Mouse (Mus musculus) stomach, embryonic 15.5 days (tissue): ENCODE data around the gene Zfp871. TPM values are rescaled to one million over a fixed set of nuclear protein-coding genes. Genes with fewer than 3 reads are reported as not detected.

Experiments used
- ATAC-seq: fragments of 200-750 bp; cut with Nextera tagmentation; 2 replicates; pipeline ENCODE4 v1.8.0; 2017; ENCODE audit warnings: low read depth, moderate number of reproducible peaks, moderate TSS enrichment; ENCODE audit not compliant: insufficient read depth, low FRiP score
- H3K27ac ChIP-seq: fragments of 300-500 bp; sonication (generic); 2 replicates; pipeline ENCODE4 v1.5.1; 2015; ENCODE audit warnings: mild to moderate bottlenecking, inconsistent platforms
- H3K27me3 ChIP-seq: fragments of 300-500 bp; sonication (generic); replicated peaks from 2 replicates; pipeline ENCODE4 v1.6.1; 2015; ENCODE audit warnings: inconsistent platforms
- H3K36me3 ChIP-seq: fragments of 300-500 bp; sonication (generic); 2 replicates; pipeline ENCODE4 v1.6.1; 2015; ENCODE audit warnings: inconsistent platforms
- H3K4me1 ChIP-seq: fragments of 300-500 bp; sonication (generic); 2 replicates; pipeline ENCODE4 v1.6.1; 2015; ENCODE audit warnings: inconsistent platforms
- H3K4me2 ChIP-seq: fragments of 300-500 bp; sonication (generic); 2 replicates; pipeline ENCODE4 v1.6.1; 2015; ENCODE audit warnings: mild to moderate bottlenecking, inconsistent platforms
- H3K4me3 ChIP-seq: fragments of 300-500 bp; sonication (generic); replicated peaks from 2 replicates; pipeline ENCODE4 v1.5.1; 2015; ENCODE audit warnings: inconsistent platforms
- H3K9ac ChIP-seq: fragments of 300-500 bp; sonication (generic); 2 replicates; pipeline ENCODE4 v1.6.1; 2015; ENCODE audit warnings: inconsistent platforms
- H3K9me3 ChIP-seq: fragments of 300-500 bp; sonication (generic); 2 replicates; pipeline ENCODE4 v1.6.1; 2016; ENCODE audit warnings: inconsistent platforms
- WGBS: fragments of 180-500 bp; shearing (Covaris S2); methylation state at CpG from one replicate; pipeline ENCODE4 v1.1.7; 2015; 5-methylcytosine and 5-hydroxymethylcytosine counted together
- polyA plus RNA-seq: library from polyadenylated mRNA; unstranded; fragments of >200 nt; fragmentation: Nextera tagmentation; extraction: Ambion mirVana; gene quantifications from 2 replicates; pipeline ENCODE4 v1.2.1, GENCODE M21; 2015

Gene Zfp871
- polyA plus RNA-seq, 1 experiment from 2014 or later = 25.9 TPM

DNA sequence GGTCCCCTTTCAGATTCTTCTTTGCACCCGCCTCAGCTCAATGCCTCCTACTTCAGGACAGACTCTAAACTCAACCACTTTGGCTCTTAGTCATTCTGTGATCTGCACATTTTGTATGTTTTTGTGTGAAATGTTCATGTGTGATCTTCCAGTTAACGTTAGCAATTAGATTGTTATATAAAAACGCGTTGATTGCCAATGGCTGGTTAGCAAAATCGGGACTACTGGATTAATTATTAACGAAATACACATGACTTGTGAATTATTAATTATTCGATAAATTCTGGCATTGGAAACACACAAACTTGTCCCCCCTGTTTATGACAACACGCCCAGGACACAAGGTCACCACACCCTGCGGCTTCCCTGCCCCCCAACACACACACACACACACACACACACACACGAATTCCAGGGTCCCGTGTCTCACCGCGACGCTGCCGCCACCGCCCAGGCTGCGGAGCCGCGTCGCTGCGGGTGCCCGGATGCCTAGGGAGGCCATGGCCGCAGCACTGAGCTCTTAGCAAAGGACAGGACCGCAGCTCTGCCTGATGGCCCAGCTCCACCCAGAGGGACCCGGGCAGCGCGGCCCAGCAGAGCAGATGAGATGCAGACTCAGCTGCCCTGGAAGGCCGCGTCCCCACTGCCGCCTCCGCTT, 522 bp downstream of the Zfp871 start:
- Histone ChIP-seq H3K9me3 (no peaks in the 10 kb centered on the region), H3K27ac (peak overlapping the region; percentile 94), H3K36me3 (peaks cover 15% of the 10 kb centered on the region; the same call in 1 of the 2 replicates), H3K4me2 (peak overlapping the region; percentile 53), H3K9ac (peak overlapping the region; percentile 81), H3K27me3 (no peaks in the 10 kb centered on the region), H3K4me3 (peak overlapping the region; percentile 75), H3K4me1 (peaks cover 16% of the 10 kb centered on the region; the same call in 1 of the 2 replicates)
- peak; percentile 82 for ATAC-seq
- WGBS = under 1% methylated on average over 30 of the region's 31 CpGs

DNA sequence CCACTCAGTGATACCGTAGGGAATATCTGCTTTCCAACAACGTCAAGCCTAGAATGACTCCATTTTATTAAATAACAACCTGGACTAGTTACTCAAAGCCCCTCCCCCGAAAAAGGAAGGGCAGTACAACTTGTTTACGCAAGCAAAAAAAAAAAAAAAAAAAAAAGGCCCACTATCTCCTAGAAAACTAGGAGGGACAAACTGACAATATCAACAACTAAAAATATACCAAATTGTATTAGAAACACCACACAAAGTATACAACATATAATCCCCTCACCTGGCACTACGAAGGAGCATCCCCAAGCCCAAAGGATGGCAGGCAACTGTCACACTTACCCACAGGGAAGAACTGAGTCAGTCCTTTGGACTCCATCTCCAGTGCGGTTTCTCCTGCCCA, 1.1 kb downstream of the Zfp871 start:
- no peak for ATAC-seq
- peaks cover 15% of the 10 kb centered on the region; the same call in 1 of the 2 replicates for H3K36me3 ChIP-seq
- peak overlapping the region; percentile 53 for H3K4me2 ChIP-seq

DNA sequence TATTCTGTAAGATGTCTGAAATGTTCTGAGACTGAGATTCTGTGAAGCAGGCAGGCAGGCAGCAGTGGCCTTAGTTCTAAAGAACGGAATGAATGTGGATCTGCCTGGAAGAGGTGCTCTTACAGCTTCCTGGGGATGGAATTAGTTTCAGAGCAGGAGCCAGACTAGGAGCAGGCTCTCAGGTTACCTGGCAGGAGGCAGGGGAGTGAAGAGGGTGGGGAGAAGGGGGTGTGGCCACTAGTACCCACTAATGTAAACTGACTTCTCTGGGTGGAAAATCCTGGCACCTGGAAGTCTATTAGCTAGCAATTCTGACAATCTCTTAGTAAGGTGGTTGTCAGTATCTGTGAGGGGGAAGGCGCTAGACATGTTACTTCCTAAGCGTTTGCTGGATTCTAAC, 2.4 kb downstream of the Zfp871 start:
- H3K27me3 ChIP-seq = no peaks in the 10 kb centered on the region
- no peak overlapping the region; the same call in 1 of the 2 replicates for H3K9ac ChIP-seq
- H3K36me3 ChIP-seq = peaks cover 15% of the 10 kb centered on the region; the same call in 1 of the 2 replicates
- H3K4me2 ChIP-seq = peak overlapping the region; percentile 16; the same call in 1 of the 2 replicates
- H3K27ac ChIP-seq = no peak overlapping the region
- ATAC-seq = no peak
- no peaks in the 10 kb centered on the region for H3K9me3 ChIP-seq
- no peak overlapping the region for H3K4me3 ChIP-seq
- WGBS = 80% methylated on average over 3 of the region's 3 CpGs
- peaks cover 16% of the 10 kb centered on the region; the same call in 1 of the 2 replicates for H3K4me1 ChIP-seq

More for the DNA sequence above, 1.1 kb downstream of the Zfp871 start:
- 52% methylated on average over 6 of the region's 6 CpGs for WGBS
- Histone ChIP-seq H3K4me1 (peaks cover 16% of the 10 kb centered on the region; the same call in 1 of the 2 replicates), H3K9ac (peak overlapping the region; percentile 16; the same call in 1 of the 2 replicates), H3K9me3 (no peaks in the 10 kb centered on the region), H3K27me3 (no peaks in the 10 kb centered on the region), H3K4me3 (peak overlapping the region; percentile 75), H3K27ac (no peak overlapping the region)

DNA sequence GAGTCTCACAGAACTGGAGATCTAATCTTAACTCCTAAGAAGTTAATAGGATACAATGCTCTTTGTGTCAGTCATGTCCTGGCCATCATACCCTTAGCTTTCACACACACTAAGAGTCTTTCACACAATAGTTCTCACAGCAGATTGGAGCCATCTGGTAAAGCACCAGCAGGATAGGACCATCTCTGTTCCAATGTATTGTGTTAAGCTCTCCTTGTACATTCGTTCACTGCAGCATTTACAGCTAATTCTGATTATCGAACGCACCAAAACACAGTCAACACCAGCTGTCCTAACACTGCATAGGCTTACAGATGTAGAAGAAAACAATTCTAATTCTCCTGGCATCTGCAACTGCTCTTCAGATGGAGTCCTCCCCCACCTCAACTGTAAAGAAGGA, 10.5 kb downstream of the Zfp871 start:
- Histone ChIP-seq H3K27ac (no peak overlapping the region), H3K9me3 (no peaks in the 10 kb centered on the region), H3K36me3 (peaks cover 46% of the 10 kb centered on the region), H3K4me1 (no peaks in the 10 kb centered on the region), H3K4me2 (no peak overlapping the region), H3K9ac (no peak overlapping the region), H3K27me3 (no peaks in the 10 kb centered on the region), H3K4me3 (no peak overlapping the region)
- ATAC-seq = no peak
- WGBS = 91% methylated on average over 3 of the region's 3 CpGs

DNA sequence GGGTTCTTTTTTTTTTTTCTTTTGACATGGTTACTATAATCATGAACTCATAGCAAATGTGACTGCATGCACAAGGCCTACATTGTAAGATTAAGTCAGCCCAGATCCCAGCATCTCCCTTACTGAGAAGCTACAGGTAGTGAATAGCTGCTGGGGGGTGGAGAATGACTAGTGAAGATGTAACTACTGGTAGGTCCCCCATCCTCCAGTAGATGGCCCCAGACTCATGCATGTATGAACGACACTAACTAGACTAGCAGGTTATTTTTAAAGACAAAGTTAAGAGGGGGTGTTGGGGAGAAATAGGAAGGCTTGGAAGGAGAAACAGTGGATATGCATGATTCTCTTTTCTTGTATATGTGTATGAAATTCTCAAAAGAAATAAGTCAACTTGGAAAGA, 16.9 kb downstream of the Zfp871 start:
- no peak for ATAC-seq
- WGBS = 83% methylated on average over 1 of the region's 1 CpGs
- Histone ChIP-seq H3K9ac (no peak overlapping the region), H3K4me1 (no peaks in the 10 kb centered on the region), H3K4me2 (no peak overlapping the region), H3K9me3 (no peaks in the 10 kb centered on the region), H3K27ac (no peak overlapping the region), H3K27me3 (no peaks in the 10 kb centered on the region), H3K36me3 (peaks cover 50% of the 10 kb centered on the region), H3K4me3 (no peak overlapping the region)

DNA sequence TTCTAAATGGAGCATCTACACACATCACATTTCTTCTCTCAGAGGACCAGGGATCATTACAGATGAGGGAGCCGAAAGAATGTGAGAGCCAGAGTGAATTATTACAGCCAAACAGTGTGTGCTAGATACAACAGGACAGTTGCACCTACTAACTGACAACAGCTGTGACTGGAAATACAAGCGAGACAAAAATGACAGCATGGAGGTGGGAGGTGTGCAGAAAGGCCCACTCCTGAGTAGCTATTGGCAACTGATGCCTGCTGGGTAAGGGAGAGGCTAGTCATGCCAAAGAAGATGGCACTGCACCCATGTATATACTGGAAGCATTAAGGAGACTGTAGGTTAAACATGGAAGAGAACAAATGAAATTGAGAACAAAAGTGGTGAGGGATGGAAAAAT, 21.7 kb downstream of the Zfp871 start:
- whole genome bisulfite sequencing = 97% methylated on average over 2 of the region's 2 CpGs
- H3K4me2 ChIP-seq = no peak overlapping the region
- peaks cover 39% of the 10 kb centered on the region for H3K36me3 ChIP-seq
- H3K9ac ChIP-seq = no peak overlapping the region
- no peak overlapping the region for H3K27ac ChIP-seq
- H3K4me1 ChIP-seq = no peaks in the 10 kb centered on the region
- no peaks in the 10 kb centered on the region for H3K27me3 ChIP-seq
- ATAC-seq = no peak
- H3K9me3 ChIP-seq = no peaks in the 10 kb centered on the region
- H3K4me3 ChIP-seq = no peak overlapping the region

DNA sequence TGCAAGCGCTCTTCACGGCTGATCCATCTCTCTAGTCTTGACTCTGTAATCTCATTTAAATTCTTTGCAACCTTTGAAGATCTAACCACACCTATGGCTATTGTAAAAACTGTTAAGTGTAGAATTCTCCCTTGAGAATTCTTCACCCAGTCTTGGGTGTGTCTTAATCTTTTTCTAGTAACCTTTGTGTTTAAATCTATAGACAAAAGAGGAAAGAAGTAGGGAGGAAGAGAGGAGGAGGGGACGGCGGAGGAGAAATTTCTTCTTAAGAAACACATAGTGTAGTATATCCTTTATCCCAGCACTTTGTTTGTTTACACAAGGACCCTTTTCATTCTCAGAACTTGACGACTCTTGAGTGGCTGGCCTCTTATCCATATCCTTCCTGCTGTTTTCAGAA, 30.8 kb downstream of the Zfp871 start:
- H3K27ac ChIP-seq = no peak overlapping the region
- H3K9ac ChIP-seq = no peak overlapping the region
- no peaks in the 10 kb centered on the region for H3K4me1 ChIP-seq
- no peaks in the 10 kb centered on the region for H3K9me3 ChIP-seq
- H3K36me3 ChIP-seq = no peaks in the 10 kb centered on the region
- WGBS = 45% methylated on average over 5 of the region's 5 CpGs
- H3K4me2 ChIP-seq = no peak overlapping the region
- no peak for ATAC-seq
- no peak overlapping the region for H3K4me3 ChIP-seq
- no peaks in the 10 kb centered on the region for H3K27me3 ChIP-seq

DNA sequence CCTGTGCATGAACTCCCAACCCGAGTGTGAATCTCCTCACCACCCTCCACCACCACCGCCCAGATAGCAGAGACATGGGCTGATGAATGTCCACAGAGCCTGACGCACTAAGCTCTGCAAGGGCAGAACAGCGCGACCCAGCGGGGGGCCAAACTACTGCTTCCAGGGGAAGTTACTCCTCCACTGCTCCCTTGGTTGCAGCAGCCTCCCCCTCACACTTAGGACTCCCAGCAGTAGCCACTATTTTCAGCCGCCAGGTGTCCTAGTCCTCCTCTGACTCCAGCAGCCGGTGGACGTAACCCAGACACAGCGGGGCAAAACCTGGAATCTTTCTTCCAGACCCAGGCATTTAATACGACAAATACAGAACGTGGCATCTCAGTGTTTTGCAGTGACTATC, 34.5 kb downstream of the Zfp871 start:
- H3K4me1 ChIP-seq = no peaks in the 10 kb centered on the region
- WGBS = 14% methylated on average over 12 of the region's 12 CpGs
- ATAC-seq = no peak
- no peak overlapping the region for H3K9ac ChIP-seq
- no peaks in the 10 kb centered on the region for H3K36me3 ChIP-seq
- no peak overlapping the region for H3K4me2 ChIP-seq
- no peak overlapping the region for H3K4me3 ChIP-seq
- H3K9me3 ChIP-seq = no peaks in the 10 kb centered on the region
- no peaks in the 10 kb centered on the region for H3K27me3 ChIP-seq
- H3K27ac ChIP-seq = no peak overlapping the region

DNA sequence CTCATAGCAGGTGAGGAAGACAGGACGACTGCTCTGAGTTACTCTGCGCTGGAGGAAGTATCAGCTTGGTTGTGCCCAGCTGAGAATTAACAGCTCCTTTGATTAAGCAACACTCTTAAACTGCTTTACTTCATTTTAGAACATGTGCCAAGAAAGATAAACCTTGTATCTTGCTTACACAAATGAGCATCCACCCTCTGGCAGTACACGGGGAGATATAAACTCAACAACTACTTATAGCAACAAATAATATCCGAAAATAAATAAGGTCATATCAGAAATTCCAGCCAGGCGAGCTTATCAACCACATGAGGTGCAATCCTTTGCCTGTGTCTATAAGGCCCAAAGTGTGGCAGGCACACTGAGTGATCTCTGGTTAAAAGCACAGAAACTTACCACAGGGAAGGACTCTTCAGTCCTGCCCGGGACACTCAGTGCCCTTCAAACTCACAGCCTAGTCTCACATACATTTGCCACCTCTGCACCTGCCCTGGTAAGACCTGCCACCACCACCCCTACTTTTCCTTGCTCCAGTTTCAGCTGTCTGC, 35.2 kb downstream of the Zfp871 start:
- Histone ChIP-seq H3K36me3 (no peaks in the 10 kb centered on the region), H3K27me3 (no peaks in the 10 kb centered on the region), H3K4me1 (no peaks in the 10 kb centered on the region), H3K4me2 (no peak overlapping the region), H3K9ac (no peak overlapping the region), H3K27ac (no peak overlapping the region), H3K9me3 (no peaks in the 10 kb centered on the region), H3K4me3 (no peak overlapping the region)
- 76% methylated on average over 6 of the region's 6 CpGs for WGBS
- no peak for ATAC-seq

DNA sequence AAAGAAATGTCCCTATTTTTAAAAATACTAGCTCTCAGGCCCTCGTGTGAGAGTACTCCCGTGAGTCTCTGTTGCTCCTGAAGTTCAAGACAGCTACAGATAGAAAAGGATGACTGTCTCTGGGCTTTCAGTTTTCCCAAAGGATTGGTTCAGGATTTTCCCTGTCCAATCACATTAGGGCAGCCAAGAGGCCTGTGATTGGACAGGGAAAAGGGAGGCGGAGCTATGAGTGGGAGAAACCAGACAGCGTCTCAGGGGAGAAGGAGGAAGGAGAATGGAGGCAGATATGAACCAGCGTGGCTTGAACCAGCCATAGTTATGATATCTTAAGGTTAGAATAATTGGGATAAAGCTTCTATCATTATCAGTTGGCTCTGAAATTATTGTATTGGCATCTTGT, 37.5 kb downstream of the Zfp871 start:
- Histone ChIP-seq H3K9ac (no peak overlapping the region), H3K36me3 (no peaks in the 10 kb centered on the region), H3K27ac (no peak overlapping the region), H3K4me3 (no peak overlapping the region), H3K9me3 (no peaks in the 10 kb centered on the region), H3K27me3 (no peaks in the 10 kb centered on the region), H3K4me1 (no peaks in the 10 kb centered on the region), H3K4me2 (no peak overlapping the region)
- WGBS = 44% methylated on average over 5 of the region's 5 CpGs
- no peak for ATAC-seq

DNA sequence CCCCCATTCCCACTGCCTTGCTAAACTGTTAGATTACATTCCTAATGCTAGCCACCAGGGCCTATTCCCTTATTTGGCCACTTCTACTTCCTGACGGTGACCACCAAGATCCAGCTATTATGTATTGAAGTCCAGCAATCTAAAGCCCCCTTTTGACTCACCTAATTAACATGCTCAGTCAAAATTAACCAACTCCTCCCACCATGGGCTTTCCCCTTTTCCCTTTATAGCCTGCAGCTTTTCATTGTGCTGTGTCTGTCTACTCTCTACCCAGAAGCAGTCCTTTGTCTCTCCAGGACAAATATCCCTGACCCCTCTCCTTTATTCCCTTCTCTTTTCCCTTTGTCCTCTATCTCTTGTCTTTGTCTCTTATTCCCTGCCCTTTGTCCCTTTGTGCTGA, 47.0 kb downstream of the Zfp871 start:
- H3K27ac ChIP-seq = no peak overlapping the region
- no peak overlapping the region for H3K4me3 ChIP-seq
- no peak overlapping the region for H3K4me2 ChIP-seq
- H3K9ac ChIP-seq = no peak overlapping the region
- no peaks in the 10 kb centered on the region for H3K9me3 ChIP-seq
- no peaks in the 10 kb centered on the region for H3K4me1 ChIP-seq
- ATAC-seq = no peak
- H3K27me3 ChIP-seq = no peaks in the 10 kb centered on the region
- H3K36me3 ChIP-seq = no peaks in the 10 kb centered on the region
- 63% methylated on average over 1 of the region's 1 CpGs for WGBS

DNA sequence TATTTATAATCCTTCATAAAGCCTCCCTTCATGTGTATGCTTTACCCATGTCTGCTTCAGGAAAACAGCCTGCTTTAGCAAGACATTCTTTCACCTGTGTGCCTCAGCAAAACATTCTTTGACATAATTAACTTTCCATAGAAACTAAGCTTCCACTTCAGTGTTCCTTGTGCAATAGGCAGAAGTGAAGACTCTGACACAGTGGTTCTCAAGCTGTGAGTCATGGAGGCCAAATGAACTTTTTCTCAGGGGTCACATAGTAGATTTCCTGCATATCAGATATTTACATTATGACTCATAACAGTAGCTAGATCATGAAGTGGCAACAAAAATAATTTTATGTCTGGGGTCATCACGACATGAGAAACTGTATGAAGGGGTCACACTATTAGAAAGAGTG, 49.7 kb downstream of the Zfp871 start:
- Histone ChIP-seq H3K27ac (no peak overlapping the region), H3K9me3 (no peaks in the 10 kb centered on the region), H3K27me3 (no peaks in the 10 kb centered on the region), H3K4me1 (no peaks in the 10 kb centered on the region), H3K9ac (no peak overlapping the region), H3K4me2 (no peak overlapping the region), H3K4me3 (no peak overlapping the region), H3K36me3 (no peaks in the 10 kb centered on the region)
- 71% methylated on average over 1 of the region's 1 CpGs for WGBS
- ATAC-seq = no peak
